Mouse (Mus musculus): Measurements from ENCODE around the gene Ppp1r3f. TPM values are rescaled to one million over a fixed set of nuclear protein-coding genes. Genes with fewer than 3 reads are reported as not detected.

Gene Ppp1r3f
- polyA plus RNA-seq (2014; fragmentation: Nextera tagmentation; extraction: Ambion mirVana), result 6.2 and 7.3 TPM in 2 replicates

GRCm38 (mm10) chrX:7574087-7574884 lies at the start of gene Ppp1r3f:
Gene Ppp1r3f, minus strand, starts transcription at chrX:7574283.
- ATAC-seq (ENCODE audit: low read depth), result peak; percentile 98
- Histone ChIP-seq H3K36me3 (ENCODE audit: control insufficient read depth, insufficient read depth, low read length) (no peaks in the 10 kb centered on the region), H3K4me1 (ENCODE audit: control insufficient read depth, insufficient read depth, low read length) (peaks cover 8% of the 10 kb centered on the region), H3K9me3 (ENCODE audit: control insufficient read depth, low read length) (no peaks in the 10 kb centered on the region), H3K4me3 (ENCODE audit: low read depth, low read length) (peak within 1 kb of the TSS; percentile 44), H3K4me2 (ENCODE audit: low read depth, low read length) (peak within 1 kb of the TSS; percentile 56), H3K27me3 (ENCODE audit: control insufficient read depth, insufficient read depth, low read length) (no peaks in the 10 kb centered on the region), H3K27ac (ENCODE audit: low read depth, low read length) (peak within 1 kb of the TSS; percentile 93), H3K9ac (replicated peaks; ENCODE audit: low read depth, low read length) (peak within 1 kb of the TSS; percentile 71)
- WGBS, result 18% methylated on average over 43 of the region's 65 CpGs

GRCm38 (mm10) chrX:7617889-7618551 lies 43.9 kb upstream of the Ppp1r3f start:
- no peaks in the 10 kb centered on the region for H3K9me3 ChIP-seq (ENCODE audit: control insufficient read depth, low read length)
- WGBS, result 80% methylated on average over 12 of the region's 12 CpGs

GRCm38 (mm10) chrX:7610536-7611258 lies 36.6 kb upstream of the Ppp1r3f start:
- no peaks in the 10 kb centered on the region for H3K36me3 ChIP-seq (ENCODE audit: control insufficient read depth, insufficient read depth, low read length)
- H3K27ac ChIP-seq (ENCODE audit: low read depth, low read length), result no peak overlapping the region
- H3K9me3 ChIP-seq (ENCODE audit: control insufficient read depth, low read length), result no peaks in the 10 kb centered on the region
- peak overlapping the region; percentile 55 for H3K4me2 ChIP-seq (ENCODE audit: low read depth, low read length)
- 26% methylated on average over 26 of the region's 26 CpGs for WGBS
- H3K9ac ChIP-seq (replicated peaks; ENCODE audit: low read depth, low read length), result peak overlapping the region; percentile 48; the same call in 1 of the 2 replicates
- H3K4me1 ChIP-seq (ENCODE audit: control insufficient read depth, insufficient read depth, low read length), result no peaks in the 10 kb centered on the region
- peak overlapping the region; percentile 34 for H3K4me3 ChIP-seq (ENCODE audit: low read depth, low read length)
- H3K27me3 ChIP-seq (ENCODE audit: control insufficient read depth, insufficient read depth, low read length), result no peaks in the 10 kb centered on the region
- peak; percentile 73 for ATAC-seq (ENCODE audit: low read depth)

More at GRCm38 (mm10) chrX:7617889-7618551, 43.9 kb upstream of the Ppp1r3f start:
- H3K27me3 ChIP-seq (ENCODE audit: control insufficient read depth, insufficient read depth, low read length), result no peaks in the 10 kb centered on the region
- no peak for ATAC-seq (ENCODE audit: low read depth)
- H3K4me1 ChIP-seq (ENCODE audit: control insufficient read depth, insufficient read depth, low read length), result no peaks in the 10 kb centered on the region
- H3K4me2 ChIP-seq (ENCODE audit: low read depth, low read length), result no peak overlapping the region
- H3K27ac ChIP-seq (ENCODE audit: low read depth, low read length), result no peak overlapping the region
- H3K36me3 ChIP-seq (ENCODE audit: control insufficient read depth, insufficient read depth, low read length), result no peaks in the 10 kb centered on the region
- no peak overlapping the region for H3K9ac ChIP-seq (replicated peaks; ENCODE audit: low read depth, low read length)
- no peak overlapping the region for H3K4me3 ChIP-seq (ENCODE audit: low read depth, low read length)

- Histone ChIP-seq H3K27ac (ENCODE audit: low read depth, low read length) (no peak overlapping the region), H3K4me3 (ENCODE audit: low read depth, low read length) (peak overlapping the region; percentile 34), H3K9ac (replicated peaks; ENCODE audit: low read depth, low read length) (peak overlapping the region; percentile 48; the same call in 1 of the 2 replicates), H3K36me3 (ENCODE audit: control insufficient read depth, insufficient read depth, low read length) (no peaks in the 10 kb centered on the region), H3K4me2 (ENCODE audit: low read depth, low read length) (peak overlapping the region; percentile 55), H3K4me1 (ENCODE audit: control insufficient read depth, insufficient read depth, low read length) (no peaks in the 10 kb centered on the region), H3K9me3 (ENCODE audit: control insufficient read depth, low read length) (no peaks in the 10 kb centered on the region), H3K27me3 (ENCODE audit: control insufficient read depth, insufficient read depth, low read length) (no peaks in the 10 kb centered on the region)
- ATAC-seq (ENCODE audit: low read depth), result peak; percentile 18; the same call in 1 of the 2 replicates
- WGBS, result 21% methylated on average over 21 of the region's 21 CpGs
Measured at GRCm38 (mm10) chrX:7610035-7610434, 36.0 kb upstream of the Ppp1r3f start.

- Histone ChIP-seq H3K4me2 (ENCODE audit: low read depth, low read length) (no peak within 1 kb of the TSS), H3K36me3 (ENCODE audit: control insufficient read depth, insufficient read depth, low read length) (no peaks in the 10 kb centered on the region), H3K9ac (replicated peaks; ENCODE audit: low read depth, low read length) (no peak within 1 kb of the TSS), H3K4me1 (ENCODE audit: control insufficient read depth, insufficient read depth, low read length) (peaks cover 3% of the 10 kb centered on the region; the same call in 1 of the 2 replicates), H3K27ac (ENCODE audit: low read depth, low read length) (no peak within 1 kb of the TSS), H3K27me3 (ENCODE audit: control insufficient read depth, insufficient read depth, low read length) (no peaks in the 10 kb centered on the region), H3K9me3 (ENCODE audit: control insufficient read depth, low read length) (no peaks in the 10 kb centered on the region), H3K4me3 (ENCODE audit: low read depth, low read length) (no peak within 1 kb of the TSS)
- ATAC-seq (ENCODE audit: low read depth), result no peak
- WGBS, result 74% methylated on average over 6 of the region's 6 CpGs
Measured at GRCm38 (mm10) chrX:7606783-7607182, 32.7 kb upstream of the Ppp1r3f start, which contains the start of gene Cacna1f. Gene Cacna1f, plus strand, starts transcription at chrX:7607083.

- H3K36me3 ChIP-seq (ENCODE audit: control insufficient read depth, insufficient read depth, low read length), result no peaks in the 10 kb centered on the region
- H3K4me3 ChIP-seq (ENCODE audit: low read depth, low read length), result no peak overlapping the region
- H3K9me3 ChIP-seq (ENCODE audit: control insufficient read depth, low read length), result no peaks in the 10 kb centered on the region
- no peaks in the 10 kb centered on the region for H3K27me3 ChIP-seq (ENCODE audit: control insufficient read depth, insufficient read depth, low read length)
- ATAC-seq (ENCODE audit: low read depth), result peak; percentile 35; the same call in 1 of the 2 replicates
- no peak overlapping the region for H3K27ac ChIP-seq (ENCODE audit: low read depth, low read length)
- H3K4me2 ChIP-seq (ENCODE audit: low read depth, low read length), result no peak overlapping the region
- H3K9ac ChIP-seq (replicated peaks; ENCODE audit: low read depth, low read length), result no peak overlapping the region
- H3K4me1 ChIP-seq (ENCODE audit: control insufficient read depth, insufficient read depth, low read length), result peaks cover 3% of the 10 kb centered on the region; the same call in 1 of the 2 replicates
- WGBS, result 46% methylated on average over 8 of the region's 8 CpGs
Measured at GRCm38 (mm10) chrX:7605575-7605941, 31.5 kb upstream of the Ppp1r3f start.

GRCm38 (mm10) chrX:7604879-7605574 lies 30.9 kb upstream of the Ppp1r3f start, which contains the start of gene Ccdc22:
Gene Ccdc22, minus strand, starts transcription at chrX:7605517.
- Histone ChIP-seq H3K9ac (replicated peaks; ENCODE audit: low read depth, low read length) (peak within 1 kb of the TSS; percentile 26; the same call in 1 of the 2 replicates), H3K4me1 (ENCODE audit: control insufficient read depth, insufficient read depth, low read length) (peaks cover 3% of the 10 kb centered on the region; the same call in 1 of the 2 replicates), H3K4me2 (ENCODE audit: low read depth, low read length) (peak within 1 kb of the TSS; percentile 49), H3K36me3 (ENCODE audit: control insufficient read depth, insufficient read depth, low read length) (no peaks in the 10 kb centered on the region), H3K27me3 (ENCODE audit: control insufficient read depth, insufficient read depth, low read length) (no peaks in the 10 kb centered on the region), H3K4me3 (ENCODE audit: low read depth, low read length) (peak within 1 kb of the TSS; percentile 42), H3K9me3 (ENCODE audit: control insufficient read depth, low read length) (no peaks in the 10 kb centered on the region), H3K27ac (ENCODE audit: low read depth, low read length) (no peak within 1 kb of the TSS)
- 16% methylated on average over 28 of the region's 28 CpGs for whole genome bisulfite sequencing
- peak; percentile 94 for ATAC-seq (ENCODE audit: low read depth)

GRCm38 (mm10) chrX:7604004-7604403 lies 29.9 kb upstream of the Ppp1r3f start:
- H3K4me3 ChIP-seq (ENCODE audit: low read depth, low read length), result no peak overlapping the region
- peaks cover 3% of the 10 kb centered on the region; the same call in 1 of the 2 replicates for H3K4me1 ChIP-seq (ENCODE audit: control insufficient read depth, insufficient read depth, low read length)
- WGBS, result 95% methylated on average over 7 of the region's 7 CpGs

More at GRCm38 (mm10) chrX:7604004-7604403, 29.9 kb upstream of the Ppp1r3f start:
- ATAC-seq (ENCODE audit: low read depth), result no peak
- Histone ChIP-seq H3K9me3 (ENCODE audit: control insufficient read depth, low read length) (no peaks in the 10 kb centered on the region), H3K36me3 (ENCODE audit: control insufficient read depth, insufficient read depth, low read length) (no peaks in the 10 kb centered on the region), H3K4me2 (ENCODE audit: low read depth, low read length) (no peak overlapping the region), H3K9ac (replicated peaks; ENCODE audit: low read depth, low read length) (no peak overlapping the region), H3K27ac (ENCODE audit: low read depth, low read length) (no peak overlapping the region), H3K27me3 (ENCODE audit: control insufficient read depth, insufficient read depth, low read length) (no peaks in the 10 kb centered on the region)

Data from neural tube, embryonic 14.5 days (tissue).